In the genomic region with DNA sequence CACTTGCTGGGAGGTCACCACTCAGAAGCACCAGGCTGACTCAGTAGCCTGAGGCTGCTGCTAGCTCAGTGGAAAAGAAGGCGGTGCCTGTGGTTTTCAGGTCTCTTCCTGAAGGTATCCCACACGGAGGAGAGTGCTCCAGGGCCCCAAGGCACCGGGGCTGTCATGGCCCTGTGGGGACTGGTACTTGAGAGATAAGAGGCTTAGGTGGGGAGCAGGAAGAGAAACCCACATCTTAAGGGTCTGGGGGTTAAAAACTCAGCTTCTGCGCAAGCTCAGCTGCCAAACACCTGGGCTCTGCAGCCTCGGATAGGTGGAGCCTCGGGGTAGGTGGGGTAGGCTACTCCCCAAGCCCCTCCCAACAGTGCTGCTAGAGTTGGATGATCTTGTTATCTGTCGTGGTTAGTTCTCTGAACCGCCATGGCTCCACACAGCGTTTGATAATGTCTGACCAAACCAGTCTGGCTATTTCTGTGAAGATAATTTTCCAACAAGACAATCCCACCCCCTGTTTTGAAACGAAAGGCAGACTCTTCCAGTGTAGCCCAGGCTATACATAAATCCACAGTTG, we compare ENCODE assay signal across 12 mouse cellular contexts. TPM values are rescaled to one million over a fixed set of nuclear protein-coding genes. Genes with fewer than 3 reads are reported as not detected.
DNase-seq lines count a peak whose midpoint lies in the region; ATAC-seq and TF ChIP-seq lines count a peak whose summit lies in the region.
"Had no signal": no experiment of that assay in that cellular context is flagged by ENCODE, and none has a peak within 500 bp of the region (broad histone marks: within the 10 kb centered on the region; RNA-seq: fewer than 3 reads in every experiment).

No protein-coding gene starts in this region.

- WGBS in stomach, embryonic 15.5 days: 30% methylated on average over 10 of the region's 10 CpGs
- 27% methylated on average over 10 of the region's 10 CpGs for WGBS in stomach, postnatal 0 days
- whole genome bisulfite sequencing in liver, embryonic 16.5 days (ENCODE audit: insufficient replicate concordance): 5% methylated on average over 10 of the region's 10 CpGs

- no peaks in the 10 kb centered on the region for H3K4me1 ChIP-seq in stomach, embryonic 15.5 days
- no peaks in the 10 kb centered on the region for H3K4me1 ChIP-seq in stomach, postnatal 0 days (replicated peaks; ENCODE audit: control insufficient read depth, insufficient read depth)
- peaks cover 38% of the 10 kb centered on the region for H3K4me1 ChIP-seq in liver, embryonic 16.5 days (ENCODE audit: control insufficient read depth, low read depth, low read length)
- H3K4me1 ChIP-seq: forebrain, embryonic 10.5 days had no signal

- no peaks in the 10 kb centered on the region for H3K36me3 ChIP-seq in stomach, embryonic 15.5 days
- no peaks in the 10 kb centered on the region for H3K36me3 ChIP-seq in stomach, postnatal 0 days (ENCODE audit: control insufficient read depth, insufficient read depth, low read length)
- no peaks in the 10 kb centered on the region for H3K36me3 ChIP-seq in liver, embryonic 16.5 days (ENCODE audit: control insufficient read depth, insufficient read depth)
- H3K36me3 ChIP-seq: forebrain, embryonic 10.5 days had no signal

- H3K4me2 ChIP-seq in stomach, embryonic 15.5 days: no peak overlapping the region
- no peak overlapping the region for H3K4me2 ChIP-seq in stomach, postnatal 0 days (replicated peaks; ENCODE audit: low read depth)
- peak overlapping the region; percentile 48 for H3K4me2 ChIP-seq in liver, embryonic 16.5 days (ENCODE audit: low read depth, low read length)

- peak; percentile 77; the same call in 1 of the 2 replicates for ATAC-seq in stomach, embryonic 15.5 days (ENCODE audit: insufficient read depth, low FRiP score, low read depth)
- ATAC-seq in stomach, postnatal 0 days (ENCODE audit: low FRiP score, low TSS enrichment): no peak
- ATAC-seq in activated CD4-positive, CD25-positive, alpha-beta regulatory T cell, adult 4 months: peak; percentile 34
- peak; percentile 95 for ATAC-seq in liver, embryonic 16.5 days (ENCODE audit: low read depth)

- TF ChIP-seq EP300 in stomach, postnatal 0 days (optimal IDR thresholded peaks at IDR 0.05): no peak

- no peak for DNase-seq in stomach, postnatal 0 days (ENCODE audit: low spot score)
- DNase-seq in thymus, postnatal 4 days: peak; percentile 84
- DNase-seq in kidney, adult 18-20 months: no peak
- no peak for DNase-seq in frontal cortex, adult 2 months (ENCODE audit: extremely low spot score in 1 of 2, low spot score in 1 of 2)
- DNase-seq in left cerebral cortex, postnatal 4 days: no peak
- DNase-seq: adrenal gland, adult 2 months; cerebellum, adult 9-10 months; kidney, postnatal 36 days had no signal

- H3K27ac ChIP-seq in stomach, embryonic 15.5 days: no peak overlapping the region
- no peak overlapping the region for H3K27ac ChIP-seq in stomach, postnatal 0 days (replicated peaks)
- peak overlapping the region; percentile 45 for H3K27ac ChIP-seq in liver, embryonic 16.5 days (ENCODE audit: low read length)
- H3K27ac ChIP-seq: forebrain, embryonic 10.5 days had no signal

- no peak overlapping the region for H3K9ac ChIP-seq in stomach, embryonic 15.5 days
- H3K9ac ChIP-seq in stomach, postnatal 0 days (ENCODE audit: low read length): no peak overlapping the region
- H3K9ac ChIP-seq in liver, embryonic 16.5 days (ENCODE audit: low read depth, low read length): peak overlapping the region; percentile 46

- no peaks in the 10 kb centered on the region for H3K27me3 ChIP-seq in stomach, embryonic 15.5 days (replicated peaks)
- H3K27me3 ChIP-seq in stomach, postnatal 0 days (ENCODE audit: control insufficient read depth, insufficient read depth, low read length): no peaks in the 10 kb centered on the region
- H3K27me3 ChIP-seq in liver, embryonic 16.5 days (ENCODE audit: control insufficient read depth, insufficient read depth, low read depth, low read length): no peaks in the 10 kb centered on the region

- H3K9me3 ChIP-seq in stomach, embryonic 15.5 days: no peaks in the 10 kb centered on the region
- no peaks in the 10 kb centered on the region for H3K9me3 ChIP-seq in stomach, postnatal 0 days (ENCODE audit: control insufficient read depth, low read length)
- H3K9me3 ChIP-seq in liver, embryonic 16.5 days (replicated peaks; ENCODE audit: control insufficient read depth, low read length): no peaks in the 10 kb centered on the region
- H3K9me3 ChIP-seq: forebrain, embryonic 10.5 days had no signal

- intact Hi-C loops in left cerebral cortex, postnatal 4 days (cut with DNase I): no loop called here

- no peak for TF ChIP-seq CTCF in stomach, postnatal 0 days (IDR thresholded peaks at IDR 0.05; ENCODE audit: low read depth)

- no peak overlapping the region for H3K4me3 ChIP-seq in stomach, embryonic 15.5 days (replicated peaks)
- H3K4me3 ChIP-seq in stomach, postnatal 0 days (ENCODE audit: low read depth, low read length): no peak overlapping the region
- H3K4me3 ChIP-seq in liver, embryonic 16.5 days (ENCODE audit: low read depth, low read length): peak overlapping the region; percentile 18; the same call in 1 of the 2 replicates
- H3K4me3 ChIP-seq: forebrain, embryonic 10.5 days had no signal

RNA-seq across cellular contexts. Expression of a gene that starts 4.5 kb away (rescaled TPM):
- polyA plus RNA-seq in stomach, embryonic 15.5 days (2015; fragmentation: Nextera tagmentation; extraction: Ambion mirVana): 0.34 and 0.58 TPM in 2 replicates
- 0.10 and 0.17 TPM in 2 replicates for polyA plus RNA-seq in stomach, postnatal 0 days (2015; fragmentation: Nextera tagmentation; extraction: Ambion mirVana)
- polyA plus RNA-seq in activated CD4-positive, CD25-positive, alpha-beta regulatory T cell, adult 4 months (2017; shearing (Covaris generic)): 10 to 100 TPM; 57.8 to 67.4 TPM
- 1.5 and 1.7 TPM in 2 replicates for polyA plus RNA-seq in liver, embryonic 16.5 days (2015; fragmentation: Nextera tagmentation; extraction: Ambion mirVana)
- polyA plus RNA-seq in frontal cortex, adult 2 months (2012; rRNA removed): 0.57 and 0.78 TPM in 2 replicates
- total RNA-seq in left cerebral cortex, postnatal 4 days (2021): under 1 TPM in 1 of 2 experiments, not detected in 1; 0.12 TPM
- total RNA-seq: adrenal gland, adult 2 months had no signal

RNA-seq across cellular contexts. Expression of a gene that starts 19.6 kb away (rescaled TPM):
- 224 and 234 TPM in 2 replicates for polyA plus RNA-seq in stomach, embryonic 15.5 days (2015; fragmentation: Nextera tagmentation; extraction: Ambion mirVana)
- 221 and 227 TPM in 2 replicates for polyA plus RNA-seq in stomach, postnatal 0 days (2015; fragmentation: Nextera tagmentation; extraction: Ambion mirVana)
- polyA plus RNA-seq in activated CD4-positive, CD25-positive, alpha-beta regulatory T cell, adult 4 months (2017; shearing (Covaris generic)): 1 to 10 TPM; 4.1 to 7.6 TPM
- 112 and 117 TPM in 2 replicates for polyA plus RNA-seq in liver, embryonic 16.5 days (2015; fragmentation: Nextera tagmentation; extraction: Ambion mirVana)
- polyA plus RNA-seq in frontal cortex, adult 2 months (2012; rRNA removed): 101 and 109 TPM in 2 replicates
- total RNA-seq in left cerebral cortex, postnatal 4 days (2021): 100 to 1,000 TPM; 104 to 105 TPM

RNA-seq across cellular contexts. Expression of a gene that starts 24.8 kb away (rescaled TPM):
- 8.1 and 9.1 TPM in 2 replicates for polyA plus RNA-seq in stomach, embryonic 15.5 days (2015; fragmentation: Nextera tagmentation; extraction: Ambion mirVana)
- 2.4 and 2.7 TPM in 2 replicates for polyA plus RNA-seq in stomach, postnatal 0 days (2015; fragmentation: Nextera tagmentation; extraction: Ambion mirVana)
- polyA plus RNA-seq in activated CD4-positive, CD25-positive, alpha-beta regulatory T cell, adult 4 months (2017; shearing (Covaris generic)): 10 to 100 TPM; 16.3 to 25.4 TPM
- 2.1 and 2.6 TPM in 2 replicates for polyA plus RNA-seq in liver, embryonic 16.5 days (2015; fragmentation: Nextera tagmentation; extraction: Ambion mirVana)
- 3.2 and 3.4 TPM in 2 replicates for polyA plus RNA-seq in frontal cortex, adult 2 months (2012; rRNA removed)
- 1 to 10 TPM; 3.9 to 4.9 TPM for total RNA-seq in left cerebral cortex, postnatal 4 days (2021)

RNA-seq across cellular contexts. Expression of a gene that starts 42.7 kb away (rescaled TPM):
- 41.5 and 45.9 TPM in 2 replicates for polyA plus RNA-seq in stomach, embryonic 15.5 days (2015; fragmentation: Nextera tagmentation; extraction: Ambion mirVana)
- 11.9 and 13.3 TPM in 2 replicates for polyA plus RNA-seq in stomach, postnatal 0 days (2015; fragmentation: Nextera tagmentation; extraction: Ambion mirVana)
- polyA plus RNA-seq in activated CD4-positive, CD25-positive, alpha-beta regulatory T cell, adult 4 months (2017; shearing (Covaris generic)): 1 to 10 TPM; 5.2 to 8.5 TPM
- polyA plus RNA-seq in liver, embryonic 16.5 days (2015; fragmentation: Nextera tagmentation; extraction: Ambion mirVana): 5.1 and 5.4 TPM in 2 replicates
- polyA plus RNA-seq in frontal cortex, adult 2 months (2012; rRNA removed): 1.4 and 2.0 TPM in 2 replicates
- total RNA-seq in left cerebral cortex, postnatal 4 days (2021): 1 to 10 TPM; 5.7 to 6.0 TPM

Comparison
In these comparisons a context has a peak if more than half of its experiments do, and no peak if none do; other contexts are left out.
1. RNA of a gene that starts 4.5 kb away (polyA plus RNA-seq): 57.8 to 67.4 TPM in activated CD4-positive, CD25-positive, alpha-beta regulatory T cell, adult 4 months; 1.5 to 1.7 TPM in liver, embryonic 16.5 days, 0.57 to 0.78 TPM in frontal cortex, adult 2 months, 0.34 to 0.58 TPM in stomach, embryonic 15.5 days and 0.10 to 0.17 TPM in stomach, postnatal 0 days; every median in the first group is over 10 times any median in the second.
2. RNA of a gene that starts 19.6 kb away (polyA plus RNA-seq): 221 to 227 TPM in stomach, postnatal 0 days, 224 to 234 TPM in stomach, embryonic 15.5 days, 112 to 117 TPM in liver, embryonic 16.5 days and 101 to 109 TPM in frontal cortex, adult 2 months; 4.1 to 7.6 TPM in activated CD4-positive, CD25-positive, alpha-beta regulatory T cell, adult 4 months; every median in the first group is over 10 times any median in the second.